Mouse (Mus musculus) thymus, adult 2 months (tissue): ENCODE data around the gene Rnase12. TPM values are rescaled to one million over a fixed set of nuclear protein-coding genes. Genes with fewer than 3 reads are reported as not detected.

Source experiments
- DNase-seq: peaks from one replicate; pipeline ENCODE4 v3.0.0; 2021
- H3K27ac ChIP-seq: fragments of 200-500 bp; 2 replicates; pipeline ENCODE4 v1.5.1; 2012; ENCODE audit warnings: low read length, control low read depth; ENCODE audit not compliant: control insufficient read depth, insufficient read depth
- H3K27me3 ChIP-seq: fragments of 200-500 bp; 2 replicates; pipeline ENCODE4 v1.6.1; 2012; ENCODE audit warnings: mild to moderate bottlenecking, low read length, moderate library complexity, mixed read lengths; ENCODE audit not compliant: control insufficient read depth, insufficient read depth
- H3K36me3 ChIP-seq: fragments of 200-500 bp; 2 replicates; pipeline ENCODE4 v1.6.1; 2012; ENCODE audit warnings: mild to moderate bottlenecking, low read length, moderate library complexity; ENCODE audit not compliant: control insufficient read depth, insufficient read depth
- H3K4me1 ChIP-seq: fragments of 200-500 bp; replicated peaks from 2 replicates; pipeline ENCODE4 v1.6.1; 2012; ENCODE audit warnings: low read length; ENCODE audit not compliant: control insufficient read depth, insufficient read depth
- H3K4me3 ChIP-seq: fragments of 200-500 bp; 2 replicates; pipeline ENCODE4 v1.5.1; 2012; ENCODE audit warnings: mild to moderate bottlenecking, low read length, control low read depth, moderate library complexity; ENCODE audit not compliant: control insufficient read depth, insufficient read depth
- CTCF ChIP-seq: fragments of 200-500 bp; IDR thresholded peaks from 2 replicates; pipeline ENCODE4 v1.5.1; 2012; ENCODE audit warnings: mild to moderate bottlenecking, control low read depth, low read length, moderate library complexity, borderline replicate concordance; ENCODE audit not compliant: control insufficient read depth, poor library complexity, insufficient read depth; ENCODE audit errors: extremely low read depth
- POLR2A ChIP-seq: fragments of 200-500 bp; IDR thresholded peaks from 2 replicates; pipeline ENCODE4 v1.6.1; 2012; ENCODE audit warnings: mild to moderate bottlenecking, low read length, control low read depth, moderate library complexity; ENCODE audit not compliant: control insufficient read depth, poor library complexity, insufficient read depth; ENCODE audit errors: extremely low read depth
- WGBS: fragments of 180-500 bp; shearing (Covaris S2); methylation state at CpG from one replicate; pipeline ENCODE4 v1.1.7; 2018; 5-methylcytosine and 5-hydroxymethylcytosine counted together
- polyA plus RNA-seq: library from polyadenylated mRNA; depleted of rRNA; stranded (reverse); fragments of >200 nt; gene quantifications from 2 replicates; pipeline ENCODE4 v1.2.3, GENCODE M21; 2012

Gene Rnase12
- polyA plus RNA-seq, 1 experiment: 0.49 TPM

GRCm38 (mm10) chr14:51085086-51085485, 27.6 kb upstream of the Rnase12 start:
- WGBS: 80% methylated on average over 2 of the region's 2 CpGs
- H3K4me1 ChIP-seq: peaks cover 12% of the 10 kb centered on the region
- no peak for DNase-seq
- H3K27ac ChIP-seq: no peak overlapping the region
- no peak overlapping the region for H3K4me3 ChIP-seq
- no peaks in the 10 kb centered on the region; the same call in 1 of the 2 replicates for H3K27me3 ChIP-seq
- no peak for TF ChIP-seq CTCF
- H3K36me3 ChIP-seq: no peaks in the 10 kb centered on the region

- Histone ChIP-seq H3K27ac (no peak overlapping the region), H3K4me3 (no peak overlapping the region), H3K27me3 (no peaks in the 10 kb centered on the region; the same call in 1 of the 2 replicates), H3K36me3 (no peaks in the 10 kb centered on the region), H3K4me1 (peaks cover 12% of the 10 kb centered on the region)
- TF ChIP-seq CTCF (no peak), POLR2A (no peak)
- WGBS: 12% methylated on average over 7 of the region's 7 CpGs
- DNase-seq: no peak
These were observed 26.3 kb upstream of the Rnase12 start for GRCm38 (mm10) chr14:51083805-51084204.

GRCm38 (mm10) chr14:51082599-51083581, 25.4 kb upstream of the Rnase12 start:
- TF ChIP-seq POLR2A (no peak), CTCF (no peak)
- Histone ChIP-seq H3K36me3 (no peaks in the 10 kb centered on the region), H3K27me3 (no peaks in the 10 kb centered on the region; the same call in 1 of the 2 replicates), H3K4me1 (peaks cover 10% of the 10 kb centered on the region), H3K27ac (no peak overlapping the region), H3K4me3 (peak overlapping the region; percentile 51)
- 4% methylated on average over 40 of the region's 40 CpGs for WGBS
- DNase-seq: peak; percentile 58

GRCm38 (mm10) chr14:51081035-51081434, 23.6 kb upstream of the Rnase12 start:
- TF ChIP-seq POLR2A (no peak), CTCF (no peak)
- no peaks in the 10 kb centered on the region for H3K36me3 ChIP-seq
- H3K4me1 ChIP-seq: peaks cover 10% of the 10 kb centered on the region
- WGBS: 88% methylated on average over 2 of the region's 2 CpGs
- DNase-seq: no peak
- H3K27me3 ChIP-seq: no peaks in the 10 kb centered on the region; the same call in 1 of the 2 replicates
- H3K4me3 ChIP-seq: no peak overlapping the region
- H3K27ac ChIP-seq: no peak overlapping the region

GRCm38 (mm10) chr14:51079180-51079579, 21.7 kb upstream of the Rnase12 start:
- 96% methylated on average over 1 of the region's 1 CpGs for WGBS

GRCm38 (mm10) chr14:51074335-51074734, 16.9 kb upstream of the Rnase12 start, which contains the start of gene Olfr750:
Gene Olfr750 (minus strand): TSS chr14:51074435.
- no peaks in the 10 kb centered on the region for H3K36me3 ChIP-seq
- H3K4me3 ChIP-seq: no peak within 1 kb of the TSS
- no peak for TF ChIP-seq POLR2A
- TF ChIP-seq CTCF: no peak
- DNase-seq: no peak
- no peak within 1 kb of the TSS for H3K27ac ChIP-seq
- H3K4me1 ChIP-seq: no peaks in the 10 kb centered on the region
- WGBS: 97% methylated on average over 3 of the region's 3 CpGs
- no peaks in the 10 kb centered on the region for H3K27me3 ChIP-seq

More at GRCm38 (mm10) chr14:51079180-51079579, 21.7 kb upstream of the Rnase12 start:
- no peaks in the 10 kb centered on the region; the same call in 1 of the 2 replicates for H3K27me3 ChIP-seq
- no peak for DNase-seq
- H3K36me3 ChIP-seq: no peaks in the 10 kb centered on the region
- peaks cover 10% of the 10 kb centered on the region for H3K4me1 ChIP-seq
- no peak overlapping the region for H3K4me3 ChIP-seq
- no peak overlapping the region for H3K27ac ChIP-seq
- TF ChIP-seq CTCF: no peak
- no peak for TF ChIP-seq POLR2A
